Mouse (Mus musculus) heart, adult 2 months (tissue): ENCODE measurements around the gene Cerk.

Experiments
- CTCF ChIP-seq: fragments of 200-600 bp; IDR thresholded peaks from 2 replicates; pipeline ENCODE4 v1.8.1; 2022; ENCODE audit warnings: antibody characterized with exemption, mild to moderate bottlenecking, moderate library complexity
- EP300 ChIP-seq: fragments of 200-500 bp; IDR thresholded peaks from 2 replicates; pipeline ENCODE4 v1.6.1; 2011; ENCODE audit warnings: low read depth, low read length, control low read depth; ENCODE audit not compliant: insufficient read depth
- POLR2A ChIP-seq: fragments of 200-500 bp; IDR thresholded peaks from 2 replicates; pipeline ENCODE4 v1.6.1; 2011; ENCODE audit warnings: mild to moderate bottlenecking, low read depth, low read length, control low read depth; ENCODE audit not compliant: insufficient read depth

DNA sequence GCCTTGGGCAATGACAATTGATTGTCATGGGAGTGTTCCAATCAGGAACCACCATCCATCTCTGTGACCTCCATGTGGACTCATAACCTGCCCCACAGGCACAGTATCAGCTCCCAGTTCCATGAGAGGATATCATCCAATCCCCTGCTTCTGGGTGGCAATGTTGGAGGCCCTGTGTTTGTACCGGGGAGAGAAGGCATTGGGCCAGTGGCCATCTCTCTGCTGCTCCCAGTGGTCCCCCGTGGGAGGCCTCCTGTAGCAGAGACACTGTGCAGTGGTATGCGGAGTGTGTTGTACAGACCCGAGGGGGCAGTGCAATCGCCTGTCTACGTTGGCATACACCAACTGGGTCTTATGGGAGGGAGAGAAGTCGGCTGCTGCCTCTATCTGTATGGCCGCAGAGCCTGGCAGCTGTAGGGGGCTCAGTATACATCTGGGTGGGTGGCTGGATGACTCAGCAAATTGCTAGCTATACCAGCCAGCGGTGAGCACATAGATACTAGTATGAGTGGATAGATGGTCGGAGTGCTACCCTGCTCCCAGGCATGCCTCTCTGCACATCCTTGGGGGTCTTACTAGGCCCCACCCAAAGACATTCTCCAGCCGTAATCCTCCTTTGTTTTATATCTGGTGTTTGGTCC, 78.0 kb downstream of the Cerk start:
- TF ChIP-seq POLR2A (no peak), CTCF (peak; percentile 27), EP300 (no peak)
